Mouse (Mus musculus): ENCODE data around the gene Ube2f. TPM values are rescaled to one million over a fixed set of nuclear protein-coding genes. Genes with fewer than 3 reads are reported as not detected.

Gene Ube2f
- polyA plus RNA-seq, 1 experiment from 2014 or later: 67.3 TPM

DNA sequence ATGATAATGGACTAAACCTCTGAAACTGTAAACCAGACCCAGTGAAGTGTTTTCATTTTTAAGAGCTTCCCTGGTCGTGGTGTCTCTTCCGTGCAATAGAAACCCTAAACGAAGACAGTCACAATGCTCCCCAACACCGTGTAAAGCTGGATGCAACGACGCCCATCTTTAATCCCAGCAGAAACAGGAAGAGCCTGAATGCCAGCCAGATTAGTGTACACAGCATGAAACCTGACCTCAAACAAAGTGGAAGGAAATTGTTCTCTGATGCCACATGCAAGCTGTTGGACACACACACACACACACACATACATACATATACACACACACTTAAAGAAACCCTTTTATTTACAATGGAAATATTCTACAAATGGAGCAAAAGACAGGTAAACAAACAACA lies 19.0 kb upstream of the Ube2f start:
- Histone ChIP-seq H3K9me3 (replicated peaks; ENCODE audit: low read length) (no peaks in the 10 kb centered on the region), H3K4me2 (ENCODE audit: low read length) (no peak overlapping the region), H3K27ac (no peak overlapping the region), H3K36me3 (ENCODE audit: insufficient read depth, low read length) (no peaks in the 10 kb centered on the region), H3K4me1 (replicated peaks; ENCODE audit: insufficient read depth, low read length) (no peaks in the 10 kb centered on the region), H3K27me3 (ENCODE audit: insufficient read depth, low read length) (no peaks in the 10 kb centered on the region), H3K4me3 (replicated peaks; ENCODE audit: low read depth, low read length) (no peak overlapping the region), H3K9ac (ENCODE audit: low read depth, low read length) (no peak overlapping the region)
- no peak for DNase-seq (ENCODE audit: low spot score)
- TF ChIP-seq CTCF (IDR thresholded peaks at IDR 0.05; ENCODE audit: low read depth): no peak
- ATAC-seq (replicated peaks; ENCODE audit: low FRiP score, low read depth): no peak
- WGBS: 74% methylated on average over 6 of the region's 6 CpGs

DNA sequence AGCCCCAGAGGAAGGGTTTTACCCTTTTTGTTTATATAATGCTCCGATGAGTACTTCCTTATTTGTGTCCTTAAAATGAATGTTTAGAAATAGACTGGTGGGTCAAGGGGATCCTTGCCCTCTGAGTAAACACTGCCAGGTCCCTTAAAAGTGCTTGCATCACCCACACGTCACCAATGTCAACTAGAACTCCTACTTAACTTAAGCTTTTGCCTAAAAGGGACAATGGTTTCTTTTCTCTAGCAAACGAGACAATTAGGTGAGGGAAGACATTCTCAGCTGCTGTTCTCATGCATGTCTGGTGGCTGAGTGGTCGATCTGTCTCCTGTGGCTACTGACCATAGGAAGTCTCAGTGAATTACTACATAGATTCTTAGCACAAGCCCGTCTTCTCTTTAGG lies 18.2 kb upstream of the Ube2f start:
- Histone ChIP-seq H3K4me1 (replicated peaks; ENCODE audit: insufficient read depth, low read length) (no peaks in the 10 kb centered on the region), H3K27me3 (ENCODE audit: insufficient read depth, low read length) (no peaks in the 10 kb centered on the region), H3K9me3 (replicated peaks; ENCODE audit: low read length) (no peaks in the 10 kb centered on the region), H3K9ac (ENCODE audit: low read depth, low read length) (no peak overlapping the region), H3K4me2 (ENCODE audit: low read length) (no peak overlapping the region), H3K36me3 (ENCODE audit: insufficient read depth, low read length) (no peaks in the 10 kb centered on the region), H3K27ac (no peak overlapping the region), H3K4me3 (replicated peaks; ENCODE audit: low read depth, low read length) (no peak overlapping the region)
- TF ChIP-seq CTCF (IDR thresholded peaks at IDR 0.05; ENCODE audit: low read depth): no peak
- DNase-seq (ENCODE audit: low spot score): no peak
- 55% methylated on average over 5 of the region's 5 CpGs for WGBS
- no peak for ATAC-seq (replicated peaks; ENCODE audit: low FRiP score, low read depth)

DNA sequence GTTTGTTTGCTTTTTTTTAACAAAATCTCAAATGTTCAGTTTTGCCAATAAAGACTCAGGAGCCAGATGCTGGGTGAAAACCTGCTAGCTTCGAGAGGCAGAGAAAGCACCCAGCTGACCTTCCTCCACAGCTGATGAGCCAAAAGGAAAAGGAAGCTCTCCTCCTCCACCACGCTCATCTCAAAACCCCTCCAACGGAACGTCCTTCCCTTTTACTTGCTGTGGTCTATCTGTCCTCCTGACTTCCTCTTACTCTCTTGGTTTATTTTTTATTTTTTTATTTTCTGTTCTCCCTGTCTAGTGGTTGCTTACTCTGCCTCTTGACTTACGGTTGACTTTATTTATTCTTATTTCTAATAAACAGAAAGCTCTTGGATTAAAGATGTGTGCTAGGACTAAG lies 14.7 kb upstream of the Ube2f start:
- Histone ChIP-seq H3K27me3 (ENCODE audit: insufficient read depth, low read length) (no peaks in the 10 kb centered on the region), H3K9me3 (replicated peaks; ENCODE audit: low read length) (no peaks in the 10 kb centered on the region), H3K4me3 (replicated peaks; ENCODE audit: low read depth, low read length) (no peak overlapping the region), H3K27ac (no peak overlapping the region), H3K36me3 (ENCODE audit: insufficient read depth, low read length) (no peaks in the 10 kb centered on the region), H3K4me1 (replicated peaks; ENCODE audit: insufficient read depth, low read length) (no peaks in the 10 kb centered on the region), H3K4me2 (ENCODE audit: low read length) (no peak overlapping the region), H3K9ac (ENCODE audit: low read depth, low read length) (no peak overlapping the region)
- 48% methylated on average over 5 of the region's 5 CpGs for WGBS
- ATAC-seq (replicated peaks; ENCODE audit: low FRiP score, low read depth) (no peak), DNase-seq (ENCODE audit: low spot score) (no peak)
- TF ChIP-seq CTCF (IDR thresholded peaks at IDR 0.05; ENCODE audit: low read depth): no peak

DNA sequence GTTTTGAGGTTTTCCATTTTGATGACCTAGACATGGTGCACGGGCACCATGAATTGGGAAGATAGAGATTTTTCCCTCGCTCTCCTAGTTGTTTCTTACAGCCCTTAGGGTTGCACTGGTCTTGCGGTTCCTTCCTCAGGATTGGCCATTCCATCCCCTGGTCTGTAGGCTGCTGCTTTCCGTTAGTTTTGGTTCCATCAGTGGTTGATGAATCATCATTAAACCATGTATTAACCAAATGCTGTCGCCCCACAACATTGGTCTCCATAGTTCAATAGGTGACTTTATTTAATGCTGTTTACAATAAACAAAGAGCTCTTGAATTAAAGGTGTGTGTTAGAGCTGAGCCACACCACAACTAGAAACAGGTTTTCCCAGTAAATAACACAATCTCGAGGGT lies 12.4 kb upstream of the Ube2f start:
- 76% methylated on average over 6 of the region's 6 CpGs for WGBS
- Histone ChIP-seq H3K36me3 (ENCODE audit: insufficient read depth, low read length) (no peaks in the 10 kb centered on the region), H3K4me3 (replicated peaks; ENCODE audit: low read depth, low read length) (no peak overlapping the region)

DNA sequence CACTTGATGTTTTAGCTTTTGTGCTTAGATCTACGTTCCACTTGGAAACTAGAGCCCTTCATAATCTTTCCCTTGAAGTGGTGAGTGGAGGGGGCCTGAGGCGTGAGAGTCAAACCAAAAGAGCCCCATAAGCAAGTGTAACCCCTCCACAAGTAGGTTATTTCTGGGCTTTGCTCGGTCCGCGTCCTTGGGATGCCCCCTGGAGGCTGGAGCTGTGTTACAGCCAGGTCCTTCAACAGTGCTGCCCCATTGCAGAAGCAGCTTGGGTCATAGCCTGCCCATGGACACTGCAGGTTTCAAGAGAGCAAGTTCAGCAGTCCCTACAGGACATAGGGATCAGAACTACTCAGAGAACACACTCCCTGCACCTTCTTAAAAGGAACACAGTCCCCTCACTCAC lies 11.0 kb upstream of the Ube2f start:
- Histone ChIP-seq H3K4me3 (replicated peaks; ENCODE audit: low read depth, low read length) (no peak overlapping the region), H3K27me3 (ENCODE audit: insufficient read depth, low read length) (no peaks in the 10 kb centered on the region), H3K36me3 (ENCODE audit: insufficient read depth, low read length) (no peaks in the 10 kb centered on the region), H3K4me2 (ENCODE audit: low read length) (no peak overlapping the region), H3K27ac (no peak overlapping the region), H3K9me3 (replicated peaks; ENCODE audit: low read length) (no peaks in the 10 kb centered on the region), H3K4me1 (replicated peaks; ENCODE audit: insufficient read depth, low read length) (no peaks in the 10 kb centered on the region), H3K9ac (ENCODE audit: low read depth, low read length) (no peak overlapping the region)
- ATAC-seq (replicated peaks; ENCODE audit: low FRiP score, low read depth) (no peak), DNase-seq (ENCODE audit: low spot score) (peak; percentile 60)
- WGBS: 13% methylated on average over 5 of the region's 5 CpGs
- TF ChIP-seq CTCF (IDR thresholded peaks at IDR 0.05; ENCODE audit: low read depth): peak; percentile 75

More for the DNA sequence above, 12.4 kb upstream of the Ube2f start:
- TF ChIP-seq CTCF (IDR thresholded peaks at IDR 0.05; ENCODE audit: low read depth): no peak
- no peak for DNase-seq (ENCODE audit: low spot score)
- no peak overlapping the region for H3K4me2 ChIP-seq (ENCODE audit: low read length)
- no peak for ATAC-seq (replicated peaks; ENCODE audit: low FRiP score, low read depth)
- no peaks in the 10 kb centered on the region for H3K9me3 ChIP-seq (replicated peaks; ENCODE audit: low read length)
- no peak overlapping the region for H3K27ac ChIP-seq
- H3K9ac ChIP-seq (ENCODE audit: low read depth, low read length): no peak overlapping the region
- H3K4me1 ChIP-seq (replicated peaks; ENCODE audit: insufficient read depth, low read length): no peaks in the 10 kb centered on the region
- no peaks in the 10 kb centered on the region for H3K27me3 ChIP-seq (ENCODE audit: insufficient read depth, low read length)

DNA sequence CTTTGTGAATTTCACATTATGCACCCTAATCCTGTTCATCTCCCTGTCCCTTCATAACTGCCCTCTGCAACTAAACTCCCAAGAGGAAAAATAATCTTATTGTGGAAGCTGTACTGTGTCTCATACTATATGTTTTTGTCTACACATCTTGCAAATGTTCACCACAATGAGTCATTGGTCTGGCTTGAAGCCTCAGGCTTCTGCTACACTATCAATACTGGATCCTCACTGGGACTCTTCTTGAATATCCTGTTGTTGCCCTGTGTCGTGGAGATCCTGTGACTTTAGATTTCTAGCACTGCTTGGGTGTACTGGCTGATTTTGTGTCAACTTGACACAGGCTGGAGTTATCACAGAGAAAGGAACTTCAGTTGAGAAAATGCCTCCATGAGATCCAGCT lies 10.3 kb upstream of the Ube2f start:
- Histone ChIP-seq H3K4me2 (ENCODE audit: low read length) (no peak overlapping the region), H3K4me3 (replicated peaks; ENCODE audit: low read depth, low read length) (no peak overlapping the region), H3K36me3 (ENCODE audit: insufficient read depth, low read length) (no peaks in the 10 kb centered on the region), H3K27ac (no peak overlapping the region), H3K9ac (ENCODE audit: low read depth, low read length) (no peak overlapping the region), H3K9me3 (replicated peaks; ENCODE audit: low read length) (no peaks in the 10 kb centered on the region), H3K4me1 (replicated peaks; ENCODE audit: insufficient read depth, low read length) (no peaks in the 10 kb centered on the region), H3K27me3 (ENCODE audit: insufficient read depth, low read length) (no peaks in the 10 kb centered on the region)
- 81% methylated on average over 1 of the region's 1 CpGs for WGBS
- no peak for TF ChIP-seq CTCF (IDR thresholded peaks at IDR 0.05; ENCODE audit: low read depth)
- DNase-seq (ENCODE audit: low spot score) (no peak), ATAC-seq (replicated peaks; ENCODE audit: low FRiP score, low read depth) (no peak)

DNA sequence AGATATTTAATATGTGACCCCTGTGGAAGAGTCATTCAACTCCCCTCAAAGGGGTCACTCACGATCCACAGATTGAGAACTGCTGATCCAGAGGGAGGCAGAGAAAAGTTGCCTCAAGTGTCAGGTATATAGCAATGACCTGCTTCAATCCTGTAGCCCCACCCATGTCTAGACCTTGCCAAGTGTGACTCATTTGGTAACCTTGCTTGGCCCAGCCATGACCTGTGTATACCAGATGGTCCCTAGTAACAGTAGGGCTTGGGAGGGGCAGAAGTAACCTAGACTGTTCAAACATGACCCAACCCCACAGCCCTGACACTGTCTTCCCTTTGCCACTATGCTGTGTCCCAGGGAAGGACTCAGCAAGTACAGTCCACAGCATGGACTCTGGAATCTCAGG lies 9.4 kb upstream of the Ube2f start:
- no peak overlapping the region for H3K9ac ChIP-seq (ENCODE audit: low read depth, low read length)
- H3K4me1 ChIP-seq (replicated peaks; ENCODE audit: insufficient read depth, low read length): no peaks in the 10 kb centered on the region
- H3K36me3 ChIP-seq (ENCODE audit: insufficient read depth, low read length): no peaks in the 10 kb centered on the region
- no peak overlapping the region for H3K4me3 ChIP-seq (replicated peaks; ENCODE audit: low read depth, low read length)
- no peaks in the 10 kb centered on the region for H3K27me3 ChIP-seq (ENCODE audit: insufficient read depth, low read length)
- H3K9me3 ChIP-seq (replicated peaks; ENCODE audit: low read length): no peaks in the 10 kb centered on the region
- H3K4me2 ChIP-seq (ENCODE audit: low read length): no peak overlapping the region
- 70% methylated on average over 1 of the region's 1 CpGs for WGBS
- ATAC-seq (replicated peaks; ENCODE audit: low FRiP score, low read depth) (peak; percentile 40; the same call in 1 of the 2 replicates), DNase-seq (ENCODE audit: low spot score) (no peak)
- no peak for TF ChIP-seq CTCF (IDR thresholded peaks at IDR 0.05; ENCODE audit: low read depth)
- H3K27ac ChIP-seq: no peak overlapping the region

Data from kidney, postnatal 0 days (tissue).